Mouse (Mus musculus): Measurements from ENCODE around the gene Cep89. TPM values are rescaled to one million over a fixed set of nuclear protein-coding genes. Genes with fewer than 3 reads are reported as not detected.

The Cep89 gene
- total RNA-seq, 2 experiments from 2014 or later = 13.0 to 21.6 TPM

GRCm38 (mm10) chr7:35467856-35468255 is 71.0 kb downstream of the Cep89 start:
- intact Hi-C loops (cut with DNase I) = no loop called here
- no peak for DNase-seq (ENCODE audit: low spot score in 2 of 2)

DNA sequence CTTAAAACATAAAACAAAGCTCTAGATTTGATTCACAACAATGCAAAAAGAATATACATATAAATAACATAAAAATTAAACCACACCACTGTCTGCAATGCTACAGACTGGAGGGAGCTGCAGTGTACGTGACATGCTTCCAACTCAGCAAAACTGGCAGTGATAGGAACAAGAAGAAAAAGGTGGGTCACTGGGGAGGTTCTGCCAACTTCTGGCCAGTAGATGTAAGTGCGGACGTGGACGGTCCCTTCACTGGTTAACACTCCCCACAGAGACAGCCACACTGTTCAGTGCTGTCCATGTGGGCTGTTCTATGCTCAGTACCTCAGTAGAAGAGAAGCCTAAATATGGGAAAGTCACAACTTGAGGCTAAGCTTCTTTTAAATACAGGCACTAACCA is 74.0 kb downstream of the Cep89 start:
- no peak for DNase-seq (ENCODE audit: low spot score in 2 of 2)
- intact Hi-C loops (cut with DNase I) = no loop called here

DNA sequence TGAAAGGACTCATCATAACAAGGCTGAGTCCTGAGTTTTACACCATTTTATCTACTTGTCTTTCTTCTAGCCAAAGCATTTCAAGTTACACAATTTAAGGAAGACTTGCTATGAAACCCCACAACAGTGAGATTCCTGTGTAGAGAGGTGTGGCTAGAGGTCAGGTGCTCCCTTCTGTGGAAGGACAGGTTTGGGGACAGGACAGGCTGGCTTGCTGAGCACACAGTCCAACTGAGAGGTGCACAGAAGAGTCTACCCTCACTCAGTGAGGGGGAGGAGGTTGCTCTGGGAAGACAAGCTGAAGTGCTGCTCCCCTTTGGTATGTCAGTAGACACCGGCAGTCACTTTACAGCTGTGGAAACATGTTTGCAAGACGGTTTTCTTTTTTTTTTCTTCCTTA is 79.6 kb downstream of the Cep89 start:
- DNase-seq (ENCODE audit: low spot score in 2 of 2) = no peak
- intact Hi-C loops (cut with DNase I) = no loop called here

- DNase-seq (ENCODE audit: low spot score in 2 of 2) = no peak
- intact Hi-C loops (cut with DNase I) = no loop called here
These were observed 88.3 kb downstream of the Cep89 start for GRCm38 (mm10) chr7:35485126-35485525.

DNA sequence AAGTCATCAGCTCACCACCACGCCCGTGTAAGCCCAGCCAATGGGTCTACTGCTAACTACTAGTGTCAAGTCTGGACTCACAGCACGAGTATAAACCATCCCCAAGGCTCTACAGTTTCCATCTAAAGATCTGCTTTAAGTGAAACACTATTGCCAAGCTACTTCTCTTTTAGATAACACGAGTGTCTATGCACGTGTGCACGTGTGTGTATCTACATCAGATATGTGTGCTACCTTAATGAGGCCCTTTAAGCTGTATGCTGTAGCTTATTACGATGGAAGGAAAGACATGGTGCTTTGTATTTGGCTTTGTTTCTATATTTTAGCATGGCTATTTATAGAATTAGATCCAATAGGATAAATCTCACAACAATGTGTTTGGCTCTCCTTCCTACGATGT is 89.7 kb downstream of the Cep89 start:
- no peak for DNase-seq (ENCODE audit: low spot score in 2 of 2)
- intact Hi-C loops (cut with DNase I) = no loop called here

Other genes with a start within 250 kb of the Cep89 start
- gene Slc7a10, start 210.7 kb upstream of the Cep89 start, total RNA-seq (2021) = 10 to 100 TPM; 41.1 to 42.7 TPM
- 10 to 100 TPM; 81.8 to 89.0 TPM for gene Lrp3, start 181.5 kb upstream of the Cep89 start, total RNA-seq (2021)
- 10 to 100 TPM; 22.2 to 28.9 TPM for gene Gpatch1, start 78.6 kb upstream of the Cep89 start, total RNA-seq (2021)
- 1 to 10 TPM; 4.8 to 5.1 TPM for gene Rhpn2, start 62.9 kb upstream of the Cep89 start, total RNA-seq (2021)
- gene Faap24, start 199 bp upstream of the Cep89 start, total RNA-seq (2021) = 1 to 10 TPM; 5.5 to 7.4 TPM
- not detected for gene Slc7a9, start 51.8 kb downstream of the Cep89 start, total RNA-seq (2021)
- under 1 TPM; 0.29 to 0.94 TPM for gene Tdrd12, start 140.7 kb downstream of the Cep89 start, total RNA-seq (2021)
- 10 to 100 TPM; 58.8 to 77.6 TPM for gene Nudt19, start 159.3 kb downstream of the Cep89 start, total RNA-seq (2021)
- under 1 TPM; 0.57 TPM for gene Rgs9bp, start 188.5 kb downstream of the Cep89 start, total RNA-seq (2021)
- gene Ankrd27, start 189.2 kb downstream of the Cep89 start, total RNA-seq (2021) = 10 to 100 TPM; 40.6 to 43.9 TPM